Mouse (Mus musculus) spleen, postnatal 4 days (tissue): ENCODE data around the gene Cenpu.

Experiments used
- DNase-seq, 2 experiments: peaks; one replicate each; pipeline ENCODE4 v3.0.0; 2022; ENCODE audit warnings: low spot score in 2 of 2

Cenpu gene

DNA sequence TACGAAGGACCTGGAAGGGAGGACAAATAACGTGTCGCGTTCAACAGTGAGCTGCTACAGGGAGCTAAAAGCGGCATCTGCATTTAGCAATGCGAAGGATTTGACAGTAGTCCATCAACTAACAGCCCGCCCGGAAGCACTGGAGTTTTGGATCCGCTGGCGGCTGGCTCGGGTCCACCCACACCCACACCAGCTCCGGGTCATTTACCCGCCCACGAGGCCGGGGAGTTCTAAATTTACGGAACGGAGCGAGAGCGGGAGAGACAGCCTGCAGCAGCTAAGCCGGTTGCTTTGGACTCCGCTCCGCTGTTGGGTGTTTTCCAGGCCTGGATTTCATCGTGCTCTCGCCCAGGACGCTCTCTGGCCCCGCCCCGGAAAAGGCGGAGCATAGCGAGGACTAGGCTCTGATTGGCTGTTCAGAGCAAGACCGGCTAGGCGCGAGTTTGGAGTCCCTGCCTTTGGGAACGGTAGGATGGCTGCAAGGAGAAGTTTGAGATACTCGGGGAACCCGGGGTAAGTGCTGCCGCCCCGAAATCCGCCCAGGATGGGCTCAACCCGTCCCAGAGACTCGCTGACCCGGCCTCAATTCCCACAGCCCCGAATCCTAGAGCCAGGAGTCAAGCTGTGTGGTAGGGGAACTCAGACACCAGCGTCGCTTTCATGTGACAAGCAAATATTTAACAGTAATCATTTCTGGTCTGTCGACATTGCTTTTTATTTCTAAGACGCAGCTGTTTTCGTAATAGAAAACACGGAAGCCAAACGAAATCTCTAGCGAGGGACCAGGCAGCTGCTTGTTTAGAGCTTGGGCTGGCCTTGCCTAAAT is at the start of gene Cenpu:
Gene Cenpu (plus strand): TSS at position 414 of the 826 bp plus-strand sequence.
- DNase-seq = peak; percentile 99 to 100

GRCm38 (mm10) chr8:46502333-46503071 is 49.3 kb upstream of the Cenpu start:
- no peak for DNase-seq

DNA sequence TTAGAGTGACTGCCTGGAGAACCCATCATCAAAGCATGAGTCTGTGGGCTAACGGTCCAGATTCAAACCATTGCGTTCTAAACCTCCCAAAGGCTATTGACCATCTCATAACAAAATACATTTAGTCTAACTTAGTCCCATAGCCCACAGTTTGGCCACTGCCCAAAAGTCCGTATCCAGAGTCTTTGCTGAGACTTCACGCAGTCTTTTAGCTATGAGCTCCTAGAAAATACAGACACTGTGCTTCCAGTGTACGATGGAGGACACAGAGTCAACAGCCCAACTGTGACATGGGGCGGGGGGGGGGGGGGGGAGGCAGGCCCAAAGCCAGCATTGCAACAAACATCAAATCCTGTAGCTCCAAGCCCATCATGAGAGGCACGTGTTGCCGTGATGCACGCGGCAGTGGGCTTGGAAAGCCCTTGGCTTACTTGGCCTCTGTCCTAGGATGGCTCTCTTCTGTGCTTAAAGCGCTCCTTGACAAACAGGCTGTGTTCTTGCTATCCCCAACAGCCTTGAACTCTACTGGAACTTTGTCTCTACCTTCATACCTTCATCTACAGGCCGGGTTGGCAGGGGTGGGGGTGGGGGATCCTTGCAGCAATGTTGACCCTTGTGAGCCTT is 48.6 kb upstream of the Cenpu start:
- DNase-seq = no peak

DNA sequence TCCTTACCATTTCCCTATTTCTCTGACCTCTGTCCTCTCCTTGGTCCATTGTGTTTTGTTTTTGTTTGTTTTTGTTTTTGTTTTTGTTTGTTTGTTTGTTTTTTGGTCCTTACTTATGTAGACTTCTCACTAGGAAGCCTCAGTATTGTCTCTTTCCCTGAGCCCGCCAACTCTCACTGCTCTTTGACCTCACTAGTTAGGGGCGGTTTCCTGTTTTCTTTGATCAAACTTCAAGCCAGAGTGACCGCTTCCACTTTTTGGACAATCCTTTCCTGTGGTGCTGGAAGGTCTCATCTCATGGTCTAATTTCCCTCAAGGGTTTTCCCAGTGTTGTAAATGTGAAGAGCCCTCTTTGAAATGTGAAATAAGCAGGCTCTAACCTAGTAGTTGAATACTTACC is 47.6 kb upstream of the Cenpu start:
- DNase-seq = no peak

DNA sequence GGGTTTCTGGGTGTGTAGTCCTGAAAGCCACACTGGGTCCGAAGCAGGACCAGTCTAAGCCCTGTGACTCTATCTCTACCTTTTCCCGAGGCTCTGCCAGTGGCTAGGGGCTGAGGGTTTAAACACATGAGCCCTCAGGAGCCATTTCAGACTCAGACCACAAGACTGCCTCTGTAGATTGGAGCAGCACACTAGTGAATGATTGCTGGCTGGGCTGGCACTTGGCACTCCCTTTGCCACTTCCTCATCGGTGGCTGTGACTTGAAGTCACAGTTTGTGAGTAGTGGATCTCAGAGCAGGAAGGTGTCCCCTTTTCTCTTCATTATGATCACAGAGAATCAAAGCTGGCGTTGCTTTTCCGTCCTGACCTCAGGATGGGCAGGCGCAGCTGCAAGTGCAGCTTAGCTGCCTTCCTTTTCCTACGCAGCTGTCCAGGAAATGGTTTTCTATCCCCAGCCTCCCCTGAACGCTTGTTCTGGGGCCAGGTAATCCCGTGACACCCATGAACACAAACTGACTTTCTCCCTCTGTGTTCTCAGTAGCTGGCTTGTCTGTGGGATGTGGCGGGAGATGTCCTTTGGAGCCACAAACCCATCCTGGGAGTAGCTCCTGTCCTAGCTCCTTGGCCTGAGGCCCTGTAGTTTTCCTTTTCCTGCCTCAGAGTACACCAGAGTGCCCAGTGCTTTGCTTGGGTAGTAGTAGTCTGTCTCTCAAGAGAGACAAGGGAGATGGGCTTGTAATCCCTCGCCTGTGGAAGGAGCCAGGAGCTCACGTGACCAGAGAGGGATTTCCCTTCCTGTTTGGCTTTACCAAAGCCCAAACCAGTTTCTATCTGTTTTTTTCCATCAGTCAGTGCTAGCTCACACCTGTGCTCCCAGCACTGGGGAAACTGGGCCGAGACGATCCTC is 43.1 kb upstream of the Cenpu start:
- DNase-seq = no peak

DNA sequence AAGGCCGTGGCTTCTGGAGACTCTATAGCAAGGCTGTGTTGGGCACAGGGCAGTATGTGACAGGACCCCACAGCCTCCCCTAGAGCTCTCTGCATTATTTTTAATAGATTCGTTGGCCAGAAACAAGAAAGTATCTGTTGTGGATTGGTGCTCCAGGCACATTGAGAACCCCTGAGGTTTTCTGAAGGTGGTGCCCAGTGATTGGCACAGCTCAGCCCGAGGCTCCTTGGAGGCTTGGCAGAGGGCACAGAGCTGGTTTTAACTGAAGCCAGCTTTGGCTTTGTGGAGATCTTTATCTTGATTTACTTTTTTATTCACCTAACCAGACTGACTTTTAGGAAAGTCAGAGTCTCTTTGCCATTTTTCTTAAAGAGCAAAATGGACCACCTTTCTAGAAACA is 42.4 kb upstream of the Cenpu start:
- no peak for DNase-seq

DNA sequence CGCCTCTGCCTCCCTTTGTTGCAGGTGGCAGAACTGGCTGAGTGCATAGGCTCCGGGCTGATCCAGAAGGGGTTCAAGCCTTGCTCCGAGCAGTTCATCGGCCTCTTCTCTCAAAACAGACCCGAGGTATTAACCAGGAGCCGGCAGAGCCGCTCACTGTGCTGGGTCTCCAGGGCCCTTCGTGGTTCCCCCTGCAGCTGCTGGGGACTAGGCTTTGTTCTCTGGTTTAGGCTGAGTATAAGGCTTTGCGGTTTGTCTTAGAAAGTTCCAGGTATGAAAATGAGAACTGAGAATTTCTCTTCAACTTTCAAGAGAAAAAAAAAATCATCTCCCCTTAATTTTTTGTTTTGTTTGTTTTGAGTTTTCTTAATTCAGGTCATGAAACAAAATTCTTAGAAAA is 40.5 kb upstream of the Cenpu start:
- peak in 1 of 2 experiments; percentile 35 for DNase-seq

GRCm38 (mm10) chr8:46512538-46512937 is 39.3 kb upstream of the Cenpu start:
- no peak for DNase-seq

DNA sequence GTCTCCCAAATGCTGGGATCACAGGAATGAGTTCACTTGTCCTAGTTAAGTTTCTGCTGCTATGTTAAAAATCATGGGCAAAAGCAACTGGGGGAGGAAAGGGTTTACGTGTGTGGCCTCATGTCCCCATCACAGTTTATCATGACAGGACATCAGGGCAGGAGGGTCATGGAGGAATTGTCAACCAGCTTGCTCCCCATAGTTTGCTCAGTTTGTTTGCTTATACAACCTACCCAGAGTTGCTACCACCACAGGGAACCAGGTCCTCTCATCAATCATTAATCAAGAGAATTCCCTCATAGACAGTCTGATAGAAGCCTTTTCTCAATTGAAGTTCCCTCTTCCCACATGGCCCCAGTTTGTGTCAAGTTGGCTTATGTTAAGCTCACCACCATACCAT is 37.8 kb upstream of the Cenpu start:
- DNase-seq = no peak

DNA sequence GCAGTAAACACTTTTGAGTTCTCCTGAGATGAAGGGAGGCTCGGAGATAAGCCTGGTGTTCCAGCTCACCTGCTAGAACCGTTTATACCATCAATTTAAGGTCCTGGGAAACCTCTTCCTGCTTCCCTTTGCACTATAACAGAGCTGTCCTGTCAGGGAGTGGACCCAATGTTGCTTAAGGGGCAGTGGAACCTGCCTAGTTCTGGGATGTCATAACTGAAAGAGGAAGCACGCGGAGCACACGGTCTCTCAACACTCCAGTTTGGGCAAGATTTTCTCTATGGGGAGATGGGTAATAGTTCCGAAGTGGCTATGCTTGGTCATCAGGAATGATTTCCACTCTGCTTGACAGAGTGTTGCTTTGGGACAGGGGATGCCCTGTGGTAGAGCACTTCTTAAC is 31.2 kb upstream of the Cenpu start:
- no peak for DNase-seq

- no peak for DNase-seq
Measured at GRCm38 (mm10) chr8:46526098-46526497, 25.7 kb upstream of the Cenpu start.

- no peak for DNase-seq
Measured at GRCm38 (mm10) chr8:46526821-46527220, 25.0 kb upstream of the Cenpu start.

- no peak for DNase-seq
Measured at GRCm38 (mm10) chr8:46529508-46529907, 22.3 kb upstream of the Cenpu start.

- no peak for DNase-seq
Measured at GRCm38 (mm10) chr8:46530541-46530940, 21.3 kb upstream of the Cenpu start.

DNA sequence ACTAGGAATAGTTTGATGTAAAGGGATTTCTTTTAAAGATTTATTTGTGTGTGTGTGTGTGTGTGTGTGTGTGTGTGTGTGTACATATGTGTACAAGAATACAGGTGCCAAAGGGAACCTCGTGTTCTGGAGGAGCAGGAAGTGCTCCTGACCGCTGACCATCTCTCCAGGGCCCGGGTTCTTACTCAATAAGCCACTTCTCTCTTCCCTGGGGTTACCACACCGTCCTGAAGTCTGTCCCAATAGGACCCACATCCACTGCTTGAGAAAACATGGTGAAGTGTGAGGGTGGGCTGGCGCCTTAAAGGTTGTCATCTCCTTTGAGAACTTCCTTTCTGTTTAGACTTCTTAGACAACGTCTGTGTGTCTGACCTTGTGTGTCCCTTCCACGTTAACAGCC is 17.9 kb upstream of the Cenpu start:
- no peak for DNase-seq

GRCm38 (mm10) chr8:46539701-46540100 is 12.1 kb upstream of the Cenpu start:
- peak; percentile 77 to 84 for DNase-seq

- no peak for DNase-seq
Measured at GRCm38 (mm10) chr8:46543191-46543590, 8.6 kb upstream of the Cenpu start.

DNA sequence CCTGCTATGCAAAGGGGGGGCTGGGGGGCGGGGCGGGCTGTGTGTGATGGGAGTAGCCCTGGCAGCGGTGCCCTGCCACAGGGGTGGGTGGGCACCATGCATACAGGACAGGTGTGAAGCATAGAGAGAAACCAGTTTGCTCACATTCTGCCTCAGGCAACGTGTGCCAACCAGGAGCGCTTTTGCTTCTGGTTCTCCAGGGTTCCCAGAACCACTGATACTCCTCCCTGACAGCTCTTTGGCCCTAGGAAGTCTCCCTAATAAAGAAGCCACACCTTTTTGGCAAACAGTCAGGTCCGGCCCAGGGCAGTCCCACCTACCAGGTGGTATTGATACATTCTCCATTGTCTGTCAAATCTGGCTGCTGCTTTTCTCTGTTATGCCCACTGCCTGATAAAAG is 8.2 kb upstream of the Cenpu start:
- no peak for DNase-seq

DNA sequence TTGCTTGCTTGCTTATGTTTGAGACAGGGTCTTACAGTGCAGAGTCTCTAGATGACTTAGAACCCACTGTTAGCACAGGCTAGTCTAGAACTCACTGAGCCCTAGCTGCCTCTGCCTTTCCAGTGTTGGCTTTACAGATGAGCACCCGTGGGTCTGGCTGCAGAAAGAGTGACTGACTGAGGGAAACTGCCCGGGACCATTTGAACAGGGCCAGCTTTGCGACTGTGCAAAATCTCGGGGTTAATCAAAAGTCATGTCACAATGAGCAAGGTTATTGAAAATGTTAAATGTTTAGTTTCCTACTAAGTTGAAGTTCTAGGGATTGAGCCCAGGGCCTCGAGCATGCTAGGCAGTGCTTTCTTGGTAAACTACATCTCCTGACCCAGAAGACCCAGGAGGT is 6.0 kb upstream of the Cenpu start:
- DNase-seq = no peak

- peak; percentile 75 to 85 for DNase-seq
Measured at GRCm38 (mm10) chr8:46546431-46547176, 5.2 kb upstream of the Cenpu start.

GRCm38 (mm10) chr8:46547245-46547644 is 4.6 kb upstream of the Cenpu start:
- DNase-seq = peak in 1 of 2 experiments; percentile 70
